Mouse (Mus musculus) ES-E14 (cell line): ENCODE measurements around the gene Gm10644. TPM values are rescaled to one million over a fixed set of nuclear protein-coding genes. Genes with fewer than 3 reads are reported as not detected.
A peak's percentile ranks its signal among the peaks of the same experiment; 100 is the strongest.

Source experiments
- DNase-seq: peaks from one replicate; pipeline ENCODE4 v3.0.0-alpha.2; 2013; ENCODE audit warnings: low read depth, low spot score
- H3K27ac ChIP-seq: 2 replicates; pipeline ENCODE4 v1.5.1; 2012; ENCODE audit warnings: low read depth, mild to moderate bottlenecking, low read length, moderate library complexity, mixed read lengths; ENCODE audit not compliant: poor library complexity, insufficient read depth, severe bottlenecking
- H3K36me3 ChIP-seq: 2 replicates; pipeline ENCODE4 v1.6.1; 2012; ENCODE audit warnings: mild to moderate bottlenecking, low read length, moderate library complexity, mixed read lengths; ENCODE audit not compliant: control insufficient read depth, poor library complexity, insufficient read depth, severe bottlenecking
- H3K4me1 ChIP-seq, 2 experiments: fragments of 150-350 bp in 1 of 2; sonication (generic) in 1 of 2; 2 replicates each; pipeline ENCODE4 v1.6.1; 2012; ENCODE audit warnings: low read length in 2 of 2, mild to moderate bottlenecking in 1 of 2, mixed read lengths in 1 of 2; ENCODE audit not compliant: control insufficient read depth in 2 of 2, insufficient read depth in 2 of 2, poor library complexity in 1 of 2
- H3K4me3 ChIP-seq, 2 experiments: fragments of 150-350 bp in 1 of 2; sonication (generic) in 1 of 2; 2 replicates each; pipeline ENCODE4 v1.5.1; 2012; ENCODE audit warnings: low read length in 2 of 2, low read depth in 1 of 2, mild to moderate bottlenecking in 1 of 2, mixed read lengths in 1 of 2; ENCODE audit not compliant: insufficient read depth in 1 of 2, poor library complexity in 1 of 2, severe bottlenecking in 1 of 2
- H3K9ac ChIP-seq: 2 replicates; pipeline ENCODE4 v1.6.1; 2012; ENCODE audit warnings: low read depth, mild to moderate bottlenecking, low read length, mixed read lengths; ENCODE audit not compliant: poor library complexity, insufficient read depth, severe bottlenecking
- H3K9me3 ChIP-seq: fragments of 150-350 bp; sonication (generic); 2 replicates; pipeline ENCODE4 v1.6.1; 2012; ENCODE audit warnings: low read depth, mild to moderate bottlenecking, low read length; ENCODE audit not compliant: control insufficient read depth, insufficient read depth
- CHD2 ChIP-seq: IDR thresholded peaks from 2 replicates; pipeline ENCODE4 v1.6.1; 2014; ENCODE audit warnings: mild to moderate bottlenecking, low read depth, low read length, inconsistent platforms
- HCFC1 ChIP-seq: IDR thresholded peaks from 2 replicates; pipeline ENCODE4 v1.6.1; 2012; ENCODE audit warnings: low read length, inconsistent platforms, borderline replicate concordance; ENCODE audit not compliant: insufficient read depth
- MAFK ChIP-seq: IDR thresholded peaks from 2 replicates; pipeline ENCODE4 v1.6.1; 2014; ENCODE audit warnings: mild to moderate bottlenecking, low read depth, low read length, inconsistent platforms; ENCODE audit not compliant: insufficient read depth
- ZC3H11A ChIP-seq: IDR thresholded peaks from 2 replicates; pipeline ENCODE4 v1.6.1; 2012; ENCODE audit warnings: low read depth, mild to moderate bottlenecking, inconsistent platforms, low read length, borderline replicate concordance
- ZNF384 ChIP-seq: IDR thresholded peaks from 2 replicates; pipeline ENCODE4 v1.6.1; 2012; ENCODE audit warnings: low read depth, low read length, inconsistent platforms
- in situ Hi-C, 2 experiments: fragments of 600-800 bp; cut with MboI; formaldehyde crosslinking; loops; one replicate each; pipeline ENCODE4 v1.15.1; 2025; ENCODE audit warnings: low sequenced_read_pairs in 2 of 2, inconsistent platforms in 1 of 2; ENCODE audit not compliant: unreplicated experiment in 2 of 2
- total RNA-seq: library from RNA; depleted of rRNA; stranded (reverse); fragments of 300-350 nt; gene quantifications from 2 replicates; pipeline ENCODE4 v1.2.3, GENCODE M21; 2012

The Gm10644 gene
- total RNA-seq, 1 experiment: 1.8 TPM

DNA sequence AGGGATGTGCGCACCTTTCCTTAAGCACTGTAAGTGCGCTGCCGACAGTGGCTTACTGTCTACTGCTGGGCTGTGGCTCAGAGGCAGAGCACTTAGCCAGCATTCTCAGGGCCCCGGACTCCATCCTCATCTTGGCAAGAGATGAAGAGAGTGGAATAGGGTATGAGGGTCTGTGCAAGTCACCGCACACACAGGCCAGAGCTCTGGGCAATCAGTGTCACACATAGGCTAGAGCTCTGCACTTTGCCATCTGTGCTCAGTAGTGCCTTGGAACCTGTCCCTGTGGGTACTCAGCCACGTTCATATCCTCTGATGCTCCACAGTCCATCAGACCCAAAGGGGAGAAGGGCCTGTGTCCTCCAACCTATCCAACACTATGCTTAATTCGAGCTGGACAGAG is 26.5 kb upstream of the Gm10644 start:
- DNase-seq: no peak
- H3K9me3 ChIP-seq: no peaks in the 10 kb centered on the region
- no peak overlapping the region for H3K4me3 ChIP-seq
- no peak for TF ChIP-seq HCFC1
- no peak for TF ChIP-seq CHD2
- no peak for TF ChIP-seq MAFK
- TF ChIP-seq ZNF384: no peak
- TF ChIP-seq ZC3H11A: no peak
- H3K9ac ChIP-seq: no peak overlapping the region
- in situ Hi-C loops: no loop called here
- H3K27ac ChIP-seq: no peak overlapping the region
- no peaks in the 10 kb centered on the region; a peak in 1 of 4 replicates for H3K4me1 ChIP-seq
- H3K36me3 ChIP-seq: peaks cover 11% of the 10 kb centered on the region; the same call in 1 of the 2 replicates

DNA sequence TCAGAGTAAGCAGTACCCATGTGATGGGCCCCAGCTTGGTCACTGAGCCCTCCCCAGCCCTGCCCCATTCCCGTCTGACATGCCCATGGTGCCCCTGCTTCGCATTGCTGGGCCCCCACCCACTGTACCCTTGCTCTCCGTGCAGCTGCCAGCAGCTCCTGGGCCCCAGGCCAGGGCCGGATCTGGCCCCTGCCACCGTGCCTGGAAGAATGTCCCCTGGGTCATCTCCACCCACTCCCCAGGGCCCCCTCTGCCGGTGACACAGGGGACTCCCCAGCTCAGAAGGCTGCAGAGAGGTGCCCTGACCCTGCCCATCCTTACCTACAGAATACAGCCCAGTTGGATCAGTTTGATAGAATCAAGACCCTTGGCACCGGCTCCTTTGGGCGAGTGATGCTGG is 25.8 kb upstream of the Gm10644 start:
- no peak for DNase-seq
- H3K4me1 ChIP-seq: no peaks in the 10 kb centered on the region; a peak in 1 of 4 replicates
- peaks cover 10% of the 10 kb centered on the region; the same call in 1 of the 2 replicates for H3K36me3 ChIP-seq
- no peak overlapping the region for H3K9ac ChIP-seq
- no peaks in the 10 kb centered on the region for H3K9me3 ChIP-seq
- H3K4me3 ChIP-seq: no peak overlapping the region
- TF ChIP-seq CHD2: no peak
- no peak for TF ChIP-seq ZNF384
- no peak for TF ChIP-seq ZC3H11A
- no peak for TF ChIP-seq HCFC1
- no peak for TF ChIP-seq MAFK
- no peak overlapping the region for H3K27ac ChIP-seq
- in situ Hi-C loops: no loop called here

DNA sequence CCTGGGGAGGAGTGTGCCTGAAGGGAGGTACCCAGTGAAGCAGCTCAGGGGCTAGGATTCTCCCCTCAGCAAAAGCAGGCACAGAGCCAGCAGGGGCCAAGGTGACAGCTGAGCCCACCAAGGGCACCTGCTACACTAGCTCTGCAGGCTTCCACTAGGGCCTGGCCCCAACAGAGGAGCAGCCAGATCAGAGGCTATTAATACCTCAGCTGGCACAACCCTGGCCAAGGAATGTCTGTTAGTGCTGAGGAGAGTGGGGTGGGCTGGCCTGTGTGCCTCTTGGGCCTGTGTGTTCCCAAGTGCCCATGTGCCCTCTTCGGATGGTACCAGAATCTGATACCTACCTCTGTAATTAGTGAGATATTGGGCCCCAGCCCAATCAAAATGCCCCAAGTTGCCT is 25.2 kb upstream of the Gm10644 start:
- no peak for DNase-seq
- Histone ChIP-seq H3K27ac (no peak overlapping the region), H3K9me3 (no peaks in the 10 kb centered on the region), H3K4me3 (no peak overlapping the region), H3K9ac (no peak overlapping the region), H3K4me1 (no peaks in the 10 kb centered on the region; a peak in 1 of 4 replicates), H3K36me3 (peaks cover 10% of the 10 kb centered on the region; the same call in 1 of the 2 replicates)
- TF ChIP-seq HCFC1: no peak
- no peak for TF ChIP-seq MAFK
- in situ Hi-C loops: no loop called here

DNA sequence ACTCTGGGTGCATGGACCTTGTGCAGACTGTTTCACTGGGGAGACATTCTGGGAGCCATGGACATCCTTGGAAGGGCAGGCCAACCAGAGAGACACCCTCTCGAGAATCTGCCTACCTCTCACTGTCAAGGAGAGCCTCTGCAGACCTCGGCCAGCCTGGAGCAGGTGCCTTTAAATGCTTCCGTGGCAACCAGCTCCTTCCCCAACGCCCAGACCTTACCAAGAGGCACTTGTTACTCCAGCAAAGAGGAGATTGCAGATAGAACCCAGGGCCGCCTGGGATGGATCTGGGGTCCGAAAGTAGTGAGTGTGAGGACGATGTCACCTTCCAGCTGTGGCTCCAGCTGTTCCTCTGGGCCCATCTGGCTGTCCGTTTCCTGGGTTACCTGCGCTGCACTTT is 23.2 kb upstream of the Gm10644 start:
- Histone ChIP-seq H3K4me1 (peaks cover 2 to 6% of the 10 kb centered on the region in 2 experiments; a peak in 1 of 4 replicates), H3K9ac (0 out of 2 replicates have a peak overlapping the region, but pooled peaks have one; percentile 12), H3K4me3 (no peak overlapping the region), H3K27ac (no peak overlapping the region), H3K9me3 (no peaks in the 10 kb centered on the region), H3K36me3 (peaks cover 10% of the 10 kb centered on the region; the same call in 1 of the 2 replicates)
- in situ Hi-C loops: no loop called here
- TF ChIP-seq MAFK: no peak
- TF ChIP-seq HCFC1: no peak
- no peak for TF ChIP-seq ZC3H11A
- no peak for TF ChIP-seq CHD2
- no peak for TF ChIP-seq ZNF384
- no peak for DNase-seq

DNA sequence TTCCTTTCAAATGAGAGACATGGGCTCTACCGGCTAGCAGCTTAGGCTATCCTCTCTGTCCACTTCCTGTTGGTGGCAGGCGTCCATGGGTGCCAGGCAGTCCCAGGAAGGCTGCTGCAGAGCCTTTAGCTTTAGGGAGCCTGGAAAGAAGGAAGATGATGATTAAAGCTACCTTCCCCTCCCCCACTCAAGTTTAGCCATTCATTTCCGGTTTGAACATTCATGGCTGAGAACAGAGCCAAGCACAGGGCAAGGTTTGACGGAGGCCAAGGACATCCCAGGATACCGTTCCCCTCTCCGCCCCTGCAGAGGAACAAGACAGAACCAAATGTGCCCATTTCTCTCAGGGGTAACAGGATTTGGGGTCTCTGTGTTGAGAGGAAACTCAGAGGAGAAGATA is 22.6 kb upstream of the Gm10644 start:
- DNase-seq: no peak
- Histone ChIP-seq H3K27ac (no peak overlapping the region), H3K9me3 (no peaks in the 10 kb centered on the region), H3K4me3 (no peak overlapping the region), H3K36me3 (peaks cover 10% of the 10 kb centered on the region; the same call in 1 of the 2 replicates), H3K9ac (0 out of 2 replicates have a peak overlapping the region, but pooled peaks have one; percentile 35), H3K4me1 (peaks cover 2 to 6% of the 10 kb centered on the region in 2 experiments; a peak in 1 of 4 replicates)
- TF ChIP-seq ZNF384 (no peak), CHD2 (no peak), ZC3H11A (no peak)
- in situ Hi-C loops: no loop called here
